Mouse (Mus musculus): ENCODE measurements at regions not wholly inside any gene's neighbourhood (a gene's known extent, or its start where the extent isn't known, plus 50 kb on each side); places are given as distances from the start of the nearest gene placed in this dataset.

GRCm38 (mm10) chr16:76905205-76905996 is 108.1 kb upstream of the Usp25 start:
- TF ChIP-seq CTCF (conservative IDR thresholded peaks at IDR 0.05; ENCODE audit: insufficient read depth, insufficient read length, low read depth, low read length) (no peak), POLR2A (IDR thresholded peaks at IDR 0.05; ENCODE audit: low read depth, low read length) (no peak)

Data from kidney, adult 2 months (tissue).